Mouse (Mus musculus): ENCODE data around the gene Tgfbr2. TPM values are rescaled to one million over a fixed set of nuclear protein-coding genes. Genes with fewer than 3 reads are reported as not detected.

The Tgfbr2 gene
- polyA plus RNA-seq, 1 experiment, result 27.2 TPM

GRCm38 (mm10) chr9:116100015-116100414 is 75.1 kb downstream of the Tgfbr2 start:
- Histone ChIP-seq H3K27ac (ENCODE audit: insufficient read depth, low read depth, low read length) (no peak overlapping the region; the same call in 1 of the 2 replicates), H3K4me3 (ENCODE audit: low read depth, low read length) (no peak overlapping the region)
- 76% methylated on average over 9 of the region's 9 CpGs for WGBS

GRCm38 (mm10) chr9:116099596-116099993 is 75.6 kb downstream of the Tgfbr2 start:
- Histone ChIP-seq H3K4me1 (ENCODE audit: control insufficient read depth, insufficient read depth, insufficient read length, low read length) (no peaks in the 10 kb centered on the region), H3K27ac (ENCODE audit: insufficient read depth, low read depth, low read length) (peak overlapping the region; percentile 30; the same call in 1 of the 2 replicates), H3K4me3 (ENCODE audit: low read depth, low read length) (no peak overlapping the region), H3K36me3 (ENCODE audit: control insufficient read depth, insufficient read depth, low read length) (peaks cover 19% of the 10 kb centered on the region), H3K27me3 (ENCODE audit: control insufficient read depth, insufficient read depth, low read length) (no peaks in the 10 kb centered on the region)
- 81% methylated on average over 6 of the region's 6 CpGs for WGBS
- TF ChIP-seq CTCF (IDR thresholded peaks at IDR 0.05; ENCODE audit: extremely low read depth, insufficient read length, insufficient replicate concordance, low read depth, low read length), result no peak
- TF ChIP-seq POLR2A (IDR thresholded peaks at IDR 0.05; ENCODE audit: low read depth, low read length), result no peak

More at GRCm38 (mm10) chr9:116100015-116100414, 75.1 kb downstream of the Tgfbr2 start:
- TF ChIP-seq POLR2A (IDR thresholded peaks at IDR 0.05; ENCODE audit: low read depth, low read length) (no peak), CTCF (IDR thresholded peaks at IDR 0.05; ENCODE audit: extremely low read depth, insufficient read length, insufficient replicate concordance, low read depth, low read length) (no peak)
- Histone ChIP-seq H3K27me3 (ENCODE audit: control insufficient read depth, insufficient read depth, low read length) (no peaks in the 10 kb centered on the region), H3K36me3 (ENCODE audit: control insufficient read depth, insufficient read depth, low read length) (peaks cover 23% of the 10 kb centered on the region), H3K4me1 (ENCODE audit: control insufficient read depth, insufficient read depth, insufficient read length, low read length) (no peaks in the 10 kb centered on the region)

- H3K4me3 ChIP-seq (ENCODE audit: low read depth, low read length), result no peak overlapping the region
- 64% methylated on average over 16 of the region's 16 CpGs for WGBS
- TF ChIP-seq CTCF (IDR thresholded peaks at IDR 0.05; ENCODE audit: extremely low read depth, insufficient read length, insufficient replicate concordance, low read depth, low read length) (no peak), POLR2A (IDR thresholded peaks at IDR 0.05; ENCODE audit: low read depth, low read length) (no peak)
- H3K27ac ChIP-seq (ENCODE audit: insufficient read depth, low read depth, low read length), result peak overlapping the region; percentile 0; the same call in 1 of the 2 replicates
- peaks cover 19% of the 10 kb centered on the region for H3K36me3 ChIP-seq (ENCODE audit: control insufficient read depth, insufficient read depth, low read length)
- no peaks in the 10 kb centered on the region for H3K4me1 ChIP-seq (ENCODE audit: control insufficient read depth, insufficient read depth, insufficient read length, low read length)
- no peaks in the 10 kb centered on the region for H3K27me3 ChIP-seq (ENCODE audit: control insufficient read depth, insufficient read depth, low read length)
These were observed 76.2 kb downstream of the Tgfbr2 start for GRCm38 (mm10) chr9:116098724-116099595.

- no peak for TF ChIP-seq POLR2A (IDR thresholded peaks at IDR 0.05; ENCODE audit: low read depth, low read length)
- TF ChIP-seq CTCF (IDR thresholded peaks at IDR 0.05; ENCODE audit: extremely low read depth, insufficient read length, insufficient replicate concordance, low read depth, low read length), result no peak
- WGBS, result 58% methylated on average over 5 of the region's 5 CpGs
- no peak overlapping the region for H3K4me3 ChIP-seq (ENCODE audit: low read depth, low read length)
- no peaks in the 10 kb centered on the region for H3K4me1 ChIP-seq (ENCODE audit: control insufficient read depth, insufficient read depth, insufficient read length, low read length)
- peaks cover 32% of the 10 kb centered on the region for H3K36me3 ChIP-seq (ENCODE audit: control insufficient read depth, insufficient read depth, low read length)
- no peak overlapping the region for H3K27ac ChIP-seq (ENCODE audit: insufficient read depth, low read depth, low read length)
- H3K27me3 ChIP-seq (ENCODE audit: control insufficient read depth, insufficient read depth, low read length), result no peaks in the 10 kb centered on the region; the same call in 1 of the 2 replicates
These were observed 83.2 kb downstream of the Tgfbr2 start for GRCm38 (mm10) chr9:116091921-116092320.

GRCm38 (mm10) chr9:116091101-116091841 is 83.9 kb downstream of the Tgfbr2 start:
- WGBS, result 89% methylated on average over 7 of the region's 7 CpGs
- Histone ChIP-seq H3K27ac (ENCODE audit: insufficient read depth, low read depth, low read length) (no peak overlapping the region), H3K27me3 (ENCODE audit: control insufficient read depth, insufficient read depth, low read length) (no peaks in the 10 kb centered on the region; the same call in 1 of the 2 replicates), H3K36me3 (ENCODE audit: control insufficient read depth, insufficient read depth, low read length) (peaks cover 32% of the 10 kb centered on the region), H3K4me1 (ENCODE audit: control insufficient read depth, insufficient read depth, insufficient read length, low read length) (no peaks in the 10 kb centered on the region), H3K4me3 (ENCODE audit: low read depth, low read length) (no peak overlapping the region)
- TF ChIP-seq POLR2A (IDR thresholded peaks at IDR 0.05; ENCODE audit: low read depth, low read length) (no peak), CTCF (IDR thresholded peaks at IDR 0.05; ENCODE audit: extremely low read depth, insufficient read length, insufficient replicate concordance, low read depth, low read length) (no peak)

GRCm38 (mm10) chr9:116090296-116090695 is 84.9 kb downstream of the Tgfbr2 start:
- H3K27ac ChIP-seq (ENCODE audit: insufficient read depth, low read depth, low read length), result no peak overlapping the region
- H3K4me3 ChIP-seq (ENCODE audit: low read depth, low read length), result no peak overlapping the region
- WGBS, result 91% methylated on average over 9 of the region's 9 CpGs
- peaks cover 32% of the 10 kb centered on the region for H3K36me3 ChIP-seq (ENCODE audit: control insufficient read depth, insufficient read depth, low read length)
- no peak for TF ChIP-seq CTCF (IDR thresholded peaks at IDR 0.05; ENCODE audit: extremely low read depth, insufficient read length, insufficient replicate concordance, low read depth, low read length)
- TF ChIP-seq POLR2A (IDR thresholded peaks at IDR 0.05; ENCODE audit: low read depth, low read length), result no peak
- H3K4me1 ChIP-seq (ENCODE audit: control insufficient read depth, insufficient read depth, insufficient read length, low read length), result no peaks in the 10 kb centered on the region
- no peaks in the 10 kb centered on the region; the same call in 1 of the 2 replicates for H3K27me3 ChIP-seq (ENCODE audit: control insufficient read depth, insufficient read depth, low read length)

GRCm38 (mm10) chr9:116088912-116089311 is 86.2 kb downstream of the Tgfbr2 start:
- WGBS, result 91% methylated on average over 9 of the region's 9 CpGs
- H3K4me3 ChIP-seq (ENCODE audit: low read depth, low read length), result no peak overlapping the region
- TF ChIP-seq CTCF (IDR thresholded peaks at IDR 0.05; ENCODE audit: extremely low read depth, insufficient read length, insufficient replicate concordance, low read depth, low read length) (peak; percentile 35; the same call in 1 of the 2 replicates), POLR2A (IDR thresholded peaks at IDR 0.05; ENCODE audit: low read depth, low read length) (no peak)

More at GRCm38 (mm10) chr9:116088912-116089311, 86.2 kb downstream of the Tgfbr2 start:
- Histone ChIP-seq H3K36me3 (ENCODE audit: control insufficient read depth, insufficient read depth, low read length) (peaks cover 32% of the 10 kb centered on the region), H3K4me1 (ENCODE audit: control insufficient read depth, insufficient read depth, insufficient read length, low read length) (peaks cover 2% of the 10 kb centered on the region), H3K27me3 (ENCODE audit: control insufficient read depth, insufficient read depth, low read length) (no peaks in the 10 kb centered on the region; the same call in 1 of the 2 replicates), H3K27ac (ENCODE audit: insufficient read depth, low read depth, low read length) (no peak overlapping the region)

Data from small intestine, adult 2 months (tissue).